Mouse (Mus musculus): Measurements from ENCODE around the gene Bhlhb9. TPM values are rescaled to one million over a fixed set of nuclear protein-coding genes. Genes with fewer than 3 reads are reported as not detected.
"Not testable (repeated sequence)": the region's sequence is repeated elsewhere in the genome, so short reads cannot be mapped to it uniquely, and the experiment has no call there.

Bhlhb9 gene
- polyA plus RNA-seq (2014; fragmentation: Nextera tagmentation; extraction: Ambion mirVana), result 60.0 and 68.4 TPM in 2 replicates

- not testable (repeated sequence) for H3K27me3 ChIP-seq (ENCODE audit: control insufficient read depth, insufficient read depth, low read length); H3K4me1 ChIP-seq (ENCODE audit: control insufficient read depth, insufficient read depth, low read length); H3K27ac ChIP-seq (ENCODE audit: low read depth, low read length); H3K9me3 ChIP-seq (replicated peaks; ENCODE audit: control insufficient read depth, low read length); ATAC-seq (replicated peaks; ENCODE audit: insufficient number of reproducible peaks, low FRiP score, low TSS enrichment); H3K36me3 ChIP-seq (ENCODE audit: control insufficient read depth, insufficient read depth, low read length)
- WGBS (ENCODE audit: insufficient replicate concordance), result 25% methylated on average over 3 of the region's 5 CpGs
- peak within 1 kb of the TSS; percentile 63 for H3K4me2 ChIP-seq
- peak within 1 kb of the TSS; percentile 58 for H3K4me3 ChIP-seq (ENCODE audit: low read depth, low read length)
- H3K9ac ChIP-seq (ENCODE audit: low read depth, low read length), result peak within 1 kb of the TSS; percentile 65
These were observed at the start of gene Bhlhb9 for GRCm38 (mm10) chrX:135797212-135797644. Bhlhb9 (plus strand) TSS chrX:135797594.

- ATAC-seq (replicated peaks; ENCODE audit: insufficient number of reproducible peaks, low FRiP score, low TSS enrichment), result no peak
- Histone ChIP-seq H3K27ac (ENCODE audit: low read depth, low read length) (no peak overlapping the region), H3K4me2 (no peak overlapping the region), H3K4me1 (ENCODE audit: control insufficient read depth, insufficient read depth, low read length) (no peaks in the 10 kb centered on the region), H3K36me3 (ENCODE audit: control insufficient read depth, insufficient read depth, low read length) (no peaks in the 10 kb centered on the region), H3K9ac (ENCODE audit: low read depth, low read length) (no peak overlapping the region), H3K27me3 (ENCODE audit: control insufficient read depth, insufficient read depth, low read length) (no peaks in the 10 kb centered on the region), H3K4me3 (ENCODE audit: low read depth, low read length) (no peak overlapping the region), H3K9me3 (replicated peaks; ENCODE audit: control insufficient read depth, low read length) (no peaks in the 10 kb centered on the region)
- WGBS (ENCODE audit: insufficient replicate concordance), result 3% methylated on average over 2 of the region's 2 CpGs
These were observed 44.6 kb upstream of the Bhlhb9 start for GRCm38 (mm10) chrX:135752832-135753231.

GRCm38 (mm10) chrX:135761707-135762106 lies 35.7 kb upstream of the Bhlhb9 start:
- H3K9me3 ChIP-seq (replicated peaks; ENCODE audit: control insufficient read depth, low read length), result no peaks in the 10 kb centered on the region
- no peak overlapping the region for H3K9ac ChIP-seq (ENCODE audit: low read depth, low read length)
- no peaks in the 10 kb centered on the region for H3K36me3 ChIP-seq (ENCODE audit: control insufficient read depth, insufficient read depth, low read length)
- no peak overlapping the region for H3K4me2 ChIP-seq
- H3K27ac ChIP-seq (ENCODE audit: low read depth, low read length), result no peak overlapping the region
- ATAC-seq (replicated peaks; ENCODE audit: insufficient number of reproducible peaks, low FRiP score, low TSS enrichment), result no peak
- no peaks in the 10 kb centered on the region for H3K27me3 ChIP-seq (ENCODE audit: control insufficient read depth, insufficient read depth, low read length)
- no peak overlapping the region for H3K4me3 ChIP-seq (ENCODE audit: low read depth, low read length)
- no peaks in the 10 kb centered on the region for H3K4me1 ChIP-seq (ENCODE audit: control insufficient read depth, insufficient read depth, low read length)

GRCm38 (mm10) chrX:135768043-135768548 lies 29.3 kb upstream of the Bhlhb9 start:
- H3K27ac ChIP-seq (ENCODE audit: low read depth, low read length), result no peak overlapping the region
- no peak overlapping the region for H3K4me2 ChIP-seq
- H3K27me3 ChIP-seq (ENCODE audit: control insufficient read depth, insufficient read depth, low read length), result no peaks in the 10 kb centered on the region
- 35% methylated on average over 3 of the region's 3 CpGs for WGBS (ENCODE audit: insufficient replicate concordance)
- no peak for ATAC-seq (replicated peaks; ENCODE audit: insufficient number of reproducible peaks, low FRiP score, low TSS enrichment)
- H3K9ac ChIP-seq (ENCODE audit: low read depth, low read length), result no peak overlapping the region
- H3K4me1 ChIP-seq (ENCODE audit: control insufficient read depth, insufficient read depth, low read length), result no peaks in the 10 kb centered on the region
- no peak overlapping the region for H3K4me3 ChIP-seq (ENCODE audit: low read depth, low read length)
- H3K36me3 ChIP-seq (ENCODE audit: control insufficient read depth, insufficient read depth, low read length), result no peaks in the 10 kb centered on the region
- H3K9me3 ChIP-seq (replicated peaks; ENCODE audit: control insufficient read depth, low read length), result no peaks in the 10 kb centered on the region

GRCm38 (mm10) chrX:135768565-135768964 lies 28.8 kb upstream of the Bhlhb9 start:
- Histone ChIP-seq H3K4me1 (ENCODE audit: control insufficient read depth, insufficient read depth, low read length) (no peaks in the 10 kb centered on the region), H3K27me3 (ENCODE audit: control insufficient read depth, insufficient read depth, low read length) (no peaks in the 10 kb centered on the region), H3K4me3 (ENCODE audit: low read depth, low read length) (no peak overlapping the region), H3K9ac (ENCODE audit: low read depth, low read length) (no peak overlapping the region), H3K9me3 (replicated peaks; ENCODE audit: control insufficient read depth, low read length) (no peaks in the 10 kb centered on the region), H3K36me3 (ENCODE audit: control insufficient read depth, insufficient read depth, low read length) (no peaks in the 10 kb centered on the region), H3K27ac (ENCODE audit: low read depth, low read length) (no peak overlapping the region), H3K4me2 (no peak overlapping the region)
- no peak for ATAC-seq (replicated peaks; ENCODE audit: insufficient number of reproducible peaks, low FRiP score, low TSS enrichment)
- WGBS (ENCODE audit: insufficient replicate concordance), result 55% methylated on average over 2 of the region's 2 CpGs

GRCm38 (mm10) chrX:135791536-135791935 lies 5.9 kb upstream of the Bhlhb9 start:
- no peak for ATAC-seq (replicated peaks; ENCODE audit: insufficient number of reproducible peaks, low FRiP score, low TSS enrichment)
- no peaks in the 10 kb centered on the region for H3K36me3 ChIP-seq (ENCODE audit: control insufficient read depth, insufficient read depth, low read length)

GRCm38 (mm10) chrX:135792326-135792725 lies 5.1 kb upstream of the Bhlhb9 start:
- Histone ChIP-seq H3K27me3 (ENCODE audit: control insufficient read depth, insufficient read depth, low read length) (no peaks in the 10 kb centered on the region), H3K4me3 (ENCODE audit: low read depth, low read length) (no peak overlapping the region), H3K4me1 (ENCODE audit: control insufficient read depth, insufficient read depth, low read length) (no peaks in the 10 kb centered on the region), H3K4me2 (no peak overlapping the region), H3K9ac (ENCODE audit: low read depth, low read length) (no peak overlapping the region), H3K9me3 (replicated peaks; ENCODE audit: control insufficient read depth, low read length) (no peaks in the 10 kb centered on the region), H3K36me3 (ENCODE audit: control insufficient read depth, insufficient read depth, low read length) (no peaks in the 10 kb centered on the region), H3K27ac (ENCODE audit: low read depth, low read length) (no peak overlapping the region)
- WGBS (ENCODE audit: insufficient replicate concordance), result 81% methylated on average over 6 of the region's 6 CpGs
- ATAC-seq (replicated peaks; ENCODE audit: insufficient number of reproducible peaks, low FRiP score, low TSS enrichment), result no peak

More at GRCm38 (mm10) chrX:135791536-135791935, 5.9 kb upstream of the Bhlhb9 start:
- Histone ChIP-seq H3K4me1 (ENCODE audit: control insufficient read depth, insufficient read depth, low read length) (no peaks in the 10 kb centered on the region), H3K27ac (ENCODE audit: low read depth, low read length) (no peak overlapping the region), H3K4me3 (ENCODE audit: low read depth, low read length) (no peak overlapping the region), H3K9me3 (replicated peaks; ENCODE audit: control insufficient read depth, low read length) (no peaks in the 10 kb centered on the region), H3K27me3 (ENCODE audit: control insufficient read depth, insufficient read depth, low read length) (no peaks in the 10 kb centered on the region), H3K9ac (ENCODE audit: low read depth, low read length) (no peak overlapping the region), H3K4me2 (no peak overlapping the region)

GRCm38 (mm10) chrX:135795591-135796304 lies 1.6 kb upstream of the Bhlhb9 start:
- peak overlapping the region; percentile 63 for H3K4me2 ChIP-seq
- H3K4me3 ChIP-seq (ENCODE audit: low read depth, low read length), result peak overlapping the region; percentile 58
- not testable (repeated sequence) for H3K4me1 ChIP-seq (ENCODE audit: control insufficient read depth, insufficient read depth, low read length); H3K36me3 ChIP-seq (ENCODE audit: control insufficient read depth, insufficient read depth, low read length); H3K9ac ChIP-seq (ENCODE audit: low read depth, low read length); H3K9me3 ChIP-seq (replicated peaks; ENCODE audit: control insufficient read depth, low read length); H3K27me3 ChIP-seq (ENCODE audit: control insufficient read depth, insufficient read depth, low read length); H3K27ac ChIP-seq (ENCODE audit: low read depth, low read length)
- WGBS (ENCODE audit: insufficient replicate concordance), result 11% methylated on average over 21 of the region's 27 CpGs
- ATAC-seq (replicated peaks; ENCODE audit: insufficient number of reproducible peaks, low FRiP score, low TSS enrichment), result peak; percentile 83

All from heart, embryonic 11.5 days (tissue).